Mouse (Mus musculus): Measurements from ENCODE around the gene Fam129a. TPM values are rescaled to one million over a fixed set of nuclear protein-coding genes. Genes with fewer than 3 reads are reported as not detected.
"Not testable (repeated sequence)": the region's sequence is repeated elsewhere in the genome, so short reads cannot be mapped to it uniquely, and the experiment has no call there.

Fam129a gene
- total and polyA plus RNA-seq, 2 experiments from 2014 or later = 1.7 to 2.6 TPM

DNA sequence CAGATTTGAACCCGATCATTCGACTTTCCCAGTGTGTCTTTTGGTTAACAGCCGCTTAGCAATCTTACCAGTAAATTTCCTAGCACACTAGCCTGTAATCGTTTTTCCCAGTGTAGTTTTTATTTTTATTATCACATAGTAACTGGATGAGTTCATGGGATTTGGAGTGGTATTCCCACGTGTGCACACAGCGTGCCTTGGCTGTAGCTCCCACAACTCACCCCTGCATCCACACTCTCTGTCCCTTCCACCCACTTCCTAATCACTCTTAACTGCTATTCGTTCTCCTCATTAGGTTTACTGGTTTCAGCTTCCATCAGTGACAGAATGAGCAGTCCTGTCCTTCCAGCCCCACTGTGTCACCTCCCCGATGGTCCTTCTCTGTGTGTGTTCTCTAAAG lies 25.6 kb downstream of the Fam129a start:
- no peak for TF ChIP-seq CTCF (IDR thresholded peaks at IDR 0.05; ENCODE audit: low read depth)
- 62% methylated on average over 8 of the region's 8 CpGs for WGBS
- no peak for ATAC-seq
- Histone ChIP-seq H3K4me1 (ENCODE audit: insufficient read depth, low read length) (no peaks in the 10 kb centered on the region), H3K36me3 (ENCODE audit: insufficient read depth, low read length) (no peaks in the 10 kb centered on the region), H3K27me3 (ENCODE audit: insufficient read depth, low read length) (peaks cover 3% of the 10 kb centered on the region; the same call in 1 of the 2 replicates), H3K9ac (replicated peaks; ENCODE audit: low read length) (no peak overlapping the region), H3K4me2 (ENCODE audit: low read depth, low read length) (no peak overlapping the region), H3K9me3 (ENCODE audit: low read length) (no peaks in the 10 kb centered on the region), H3K27ac (no peak overlapping the region), H3K4me3 (ENCODE audit: low read length) (no peak overlapping the region)
- DNase-seq (ENCODE audit: low spot score) = no peak

- ATAC-seq = no peak
- H3K27ac ChIP-seq = no peak overlapping the region
- no peak overlapping the region for H3K9ac ChIP-seq (replicated peaks; ENCODE audit: low read length)
- H3K4me1 ChIP-seq (ENCODE audit: insufficient read depth, low read length) = no peaks in the 10 kb centered on the region
- TF ChIP-seq CTCF (IDR thresholded peaks at IDR 0.05; ENCODE audit: low read depth) = no peak
- peaks cover 3% of the 10 kb centered on the region; the same call in 1 of the 2 replicates for H3K27me3 ChIP-seq (ENCODE audit: insufficient read depth, low read length)
- H3K4me2 ChIP-seq (ENCODE audit: low read depth, low read length) = no peak overlapping the region
- no peaks in the 10 kb centered on the region for H3K9me3 ChIP-seq (ENCODE audit: low read length)
- DNase-seq (ENCODE audit: low spot score) = no peak
- no peaks in the 10 kb centered on the region for H3K36me3 ChIP-seq (ENCODE audit: insufficient read depth, low read length)
- 70% methylated on average over 6 of the region's 6 CpGs for WGBS
- H3K4me3 ChIP-seq (ENCODE audit: low read length) = no peak overlapping the region
Observed at GRCm38 (mm10) chr1:151597677-151598297, 26.8 kb downstream of the Fam129a start.

DNA sequence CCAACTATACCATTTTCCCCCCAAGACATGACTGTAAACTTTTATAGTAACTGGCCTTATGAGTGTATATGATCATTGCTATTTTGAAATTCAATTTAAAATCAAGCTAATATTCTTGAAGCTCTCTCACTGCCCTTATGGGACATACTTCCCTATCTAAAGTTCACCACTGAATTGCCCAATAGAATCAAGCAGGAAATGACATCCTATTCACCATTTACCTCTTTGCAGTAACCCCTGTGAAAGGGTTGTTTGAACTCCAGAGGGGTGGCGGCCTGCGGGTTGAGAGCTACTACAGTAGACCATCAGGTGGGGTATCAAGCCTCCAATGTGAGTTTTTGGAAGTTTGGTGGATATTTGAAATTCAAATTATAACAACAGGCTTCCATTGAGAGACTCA lies 27.9 kb downstream of the Fam129a start:
- Histone ChIP-seq H3K4me2 (ENCODE audit: low read depth, low read length) (no peak overlapping the region), H3K4me1 (ENCODE audit: insufficient read depth, low read length) (no peaks in the 10 kb centered on the region), H3K36me3 (ENCODE audit: insufficient read depth, low read length) (no peaks in the 10 kb centered on the region), H3K27ac (no peak overlapping the region), H3K27me3 (ENCODE audit: insufficient read depth, low read length) (peaks cover 3% of the 10 kb centered on the region; the same call in 1 of the 2 replicates), H3K9ac (replicated peaks; ENCODE audit: low read length) (no peak overlapping the region), H3K4me3 (ENCODE audit: low read length) (no peak overlapping the region), H3K9me3 (ENCODE audit: low read length) (no peaks in the 10 kb centered on the region)
- no peak for TF ChIP-seq CTCF (IDR thresholded peaks at IDR 0.05; ENCODE audit: low read depth)
- DNase-seq (ENCODE audit: low spot score) (no peak), ATAC-seq (no peak)
- WGBS = 97% methylated on average over 2 of the region's 2 CpGs

GRCm38 (mm10) chr1:151604328-151604727 lies 33.3 kb downstream of the Fam129a start:
- DNase-seq (ENCODE audit: low spot score) (no peak), ATAC-seq (no peak)
- Histone ChIP-seq H3K9me3 (ENCODE audit: low read length) (no peaks in the 10 kb centered on the region), H3K36me3 (ENCODE audit: insufficient read depth, low read length) (no peaks in the 10 kb centered on the region), H3K4me2 (ENCODE audit: low read depth, low read length) (no peak overlapping the region), H3K4me3 (ENCODE audit: low read length) (no peak overlapping the region), H3K4me1 (ENCODE audit: insufficient read depth, low read length) (no peaks in the 10 kb centered on the region), H3K27ac (no peak overlapping the region), H3K27me3 (ENCODE audit: insufficient read depth, low read length) (no peaks in the 10 kb centered on the region), H3K9ac (replicated peaks; ENCODE audit: low read length) (no peak overlapping the region)
- no peak for TF ChIP-seq CTCF (IDR thresholded peaks at IDR 0.05; ENCODE audit: low read depth)
- WGBS = 56% methylated on average over 2 of the region's 2 CpGs

DNA sequence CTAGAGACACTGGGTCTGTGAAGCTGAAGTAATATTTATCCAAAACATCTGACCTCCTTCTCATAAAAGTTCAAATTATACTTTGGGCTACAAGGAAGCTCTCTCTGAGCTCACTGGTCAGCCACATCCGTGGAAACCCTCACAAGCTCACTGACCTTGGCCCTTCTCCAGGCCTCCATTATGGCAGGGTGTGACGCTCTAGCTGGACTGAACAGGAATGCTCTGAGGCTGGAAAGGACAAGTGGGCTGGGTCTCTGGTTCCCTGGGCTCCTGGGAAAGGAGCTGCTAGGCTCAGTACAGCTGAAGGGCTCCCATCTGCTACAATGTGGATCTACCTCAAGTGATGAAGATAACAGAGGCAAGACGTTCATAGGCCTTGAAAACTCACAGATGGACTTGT lies 37.0 kb downstream of the Fam129a start:
- WGBS = 75% methylated on average over 3 of the region's 3 CpGs
- H3K4me2 ChIP-seq (ENCODE audit: low read depth, low read length); DNase-seq (ENCODE audit: low spot score): not testable (repeated sequence)

GRCm38 (mm10) chr1:151610621-151611020 lies 39.6 kb downstream of the Fam129a start:
- no peak overlapping the region for H3K4me2 ChIP-seq (ENCODE audit: low read depth, low read length)
- H3K27me3 ChIP-seq (ENCODE audit: insufficient read depth, low read length) = no peaks in the 10 kb centered on the region
- no peak for TF ChIP-seq CTCF (IDR thresholded peaks at IDR 0.05; ENCODE audit: low read depth)
- ATAC-seq (no peak), DNase-seq (ENCODE audit: low spot score) (no peak)
- H3K9me3 ChIP-seq (ENCODE audit: low read length) = no peaks in the 10 kb centered on the region
- H3K27ac ChIP-seq = no peak overlapping the region
- H3K36me3 ChIP-seq (ENCODE audit: insufficient read depth, low read length) = no peaks in the 10 kb centered on the region
- no peak overlapping the region for H3K9ac ChIP-seq (replicated peaks; ENCODE audit: low read length)
- H3K4me1 ChIP-seq (ENCODE audit: insufficient read depth, low read length) = no peaks in the 10 kb centered on the region
- H3K4me3 ChIP-seq (ENCODE audit: low read length) = no peak overlapping the region

More for the DNA sequence above, 37.0 kb downstream of the Fam129a start:
- ATAC-seq; H3K27ac ChIP-seq; H3K9me3 ChIP-seq (ENCODE audit: low read length); H3K27me3 ChIP-seq (ENCODE audit: insufficient read depth, low read length); H3K4me1 ChIP-seq (ENCODE audit: insufficient read depth, low read length); H3K36me3 ChIP-seq (ENCODE audit: insufficient read depth, low read length); H3K4me3 ChIP-seq (ENCODE audit: low read length); H3K9ac ChIP-seq (replicated peaks; ENCODE audit: low read length): not testable (repeated sequence)

DNA sequence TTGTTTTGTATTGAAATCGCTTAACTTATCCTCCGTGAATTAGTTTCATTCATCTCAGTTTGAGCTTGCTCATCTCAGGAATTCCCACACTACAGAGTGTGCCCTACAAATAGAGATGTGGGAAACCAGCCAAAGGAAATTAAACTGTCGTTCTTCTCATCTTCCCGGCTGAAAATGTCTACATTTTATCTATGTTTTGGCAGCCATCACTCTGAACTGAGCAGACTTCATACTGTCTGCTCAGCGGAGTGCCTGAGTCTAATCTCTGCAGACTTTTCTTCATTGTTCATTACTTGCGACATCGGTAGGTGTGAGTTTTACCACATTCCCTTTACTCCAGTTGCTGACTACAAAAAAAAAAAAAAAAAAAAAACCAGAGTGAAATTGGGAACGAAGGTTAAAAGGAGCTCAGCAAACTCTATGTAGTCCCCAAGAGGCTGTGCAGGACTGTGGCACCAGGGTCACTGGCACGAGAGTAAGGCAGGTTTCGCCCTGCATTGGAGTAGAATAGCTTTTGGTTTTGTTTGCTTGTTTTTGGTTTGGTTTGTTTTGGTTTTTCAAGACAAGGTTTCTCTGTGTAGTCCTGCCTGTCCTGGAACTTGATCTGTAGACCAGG lies 43.4 kb downstream of the Fam129a start:
- H3K9me3 ChIP-seq (ENCODE audit: low read length) = no peaks in the 10 kb centered on the region
- DNase-seq (ENCODE audit: low spot score) (no peak), ATAC-seq (no peak)
- H3K4me2 ChIP-seq (ENCODE audit: low read depth, low read length) = no peak overlapping the region
- WGBS = 57% methylated on average over 10 of the region's 10 CpGs
- no peak for TF ChIP-seq CTCF (IDR thresholded peaks at IDR 0.05; ENCODE audit: low read depth)
- H3K27ac ChIP-seq = no peak overlapping the region
- H3K9ac ChIP-seq (replicated peaks; ENCODE audit: low read length) = no peak overlapping the region
- no peaks in the 10 kb centered on the region for H3K36me3 ChIP-seq (ENCODE audit: insufficient read depth, low read length)
- H3K4me1 ChIP-seq (ENCODE audit: insufficient read depth, low read length) = no peaks in the 10 kb centered on the region
- no peak overlapping the region for H3K4me3 ChIP-seq (ENCODE audit: low read length)
- H3K27me3 ChIP-seq (ENCODE audit: insufficient read depth, low read length) = no peaks in the 10 kb centered on the region

Data from hindbrain, postnatal 0 days (tissue).